Mouse (Mus musculus) forelimb bud, embryonic 11.5 days (tissue): ENCODE measurements around the gene Cyp2d40.
"Not testable (repeated sequence)": the region's sequence is repeated elsewhere in the genome, so short reads cannot be mapped to it uniquely, and the experiment has no call there.

Experiments
- DNase-seq: peaks from one replicate; pipeline ENCODE4 v3.0.0-alpha.2; 2012; ENCODE audit warnings: low read depth, low spot score

Cyp2d40 gene

DNA sequence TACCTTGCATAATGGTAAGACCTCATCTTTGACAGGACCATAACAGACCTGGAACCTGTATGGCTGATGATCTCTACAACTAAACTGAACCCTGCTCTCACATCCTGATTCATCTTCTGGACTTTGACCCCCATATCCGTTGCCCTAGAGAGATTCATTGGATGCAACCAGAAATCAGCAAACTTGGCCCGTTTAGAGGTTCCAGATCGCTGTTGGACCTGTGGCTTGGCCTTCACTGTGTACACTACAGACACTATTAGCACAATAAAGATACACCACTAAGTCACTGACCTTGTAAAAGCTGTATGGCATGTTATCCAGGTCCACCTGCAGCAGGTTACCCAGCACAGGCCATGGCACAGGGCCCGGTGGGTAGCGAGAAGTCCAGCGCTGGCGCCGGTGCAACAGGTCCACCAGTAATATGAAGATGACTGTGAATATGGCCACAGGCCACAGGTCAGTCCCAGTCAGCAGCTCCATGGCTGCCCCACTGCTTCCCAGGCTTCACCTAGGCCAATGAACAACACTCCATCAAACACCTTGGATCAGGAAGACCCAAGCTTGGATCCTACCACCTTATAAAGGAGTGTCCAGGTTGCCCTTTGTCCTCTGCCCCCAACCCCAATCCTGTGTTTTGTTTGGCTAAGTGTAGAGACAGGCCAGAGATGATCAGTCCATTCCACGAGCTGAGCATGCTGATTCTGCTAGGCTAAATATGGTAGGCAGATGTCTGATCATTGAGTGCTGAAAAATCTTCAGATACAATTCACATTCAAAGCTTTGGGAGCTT lies at the start of gene Cyp2d40:
Gene Cyp2d40, minus strand, starts transcription at position 553 of the 790 bp plus-strand sequence.
- no peak for DNase-seq

GRCm38 (mm10) chr15:82810556-82810955 lies 46.6 kb upstream of the Cyp2d40 start:
- no peak for DNase-seq

GRCm38 (mm10) chr15:82809511-82809910 lies 45.5 kb upstream of the Cyp2d40 start:
- DNase-seq: no peak

- DNase-seq: no peak
Measured at GRCm38 (mm10) chr15:82806969-82807763, 43.2 kb upstream of the Cyp2d40 start.

- peak; percentile 75 for DNase-seq
Measured at GRCm38 (mm10) chr15:82804708-82805639, 41.0 kb upstream of the Cyp2d40 start.

- DNase-seq: no peak
Measured at GRCm38 (mm10) chr15:82795936-82796440, 32.0 kb upstream of the Cyp2d40 start.

DNA sequence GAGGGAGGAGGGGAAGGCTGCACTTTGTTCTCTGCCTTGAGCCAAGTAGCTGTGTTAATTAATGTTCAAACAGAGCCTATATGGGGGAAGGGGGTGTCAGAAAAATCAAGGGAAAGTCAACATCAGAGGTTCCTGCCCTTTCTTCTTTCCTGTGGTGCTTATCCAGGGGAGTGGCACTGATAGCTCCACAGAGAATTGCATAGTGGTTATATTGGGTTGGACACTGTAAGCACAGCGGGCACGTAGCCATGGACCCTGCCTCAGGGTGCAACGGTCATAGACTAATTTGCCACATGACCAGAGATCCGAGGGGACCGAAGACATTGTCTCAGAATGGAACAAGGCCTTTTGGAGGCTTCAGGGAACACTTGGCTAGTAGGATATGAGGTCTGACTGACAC lies 30.3 kb upstream of the Cyp2d40 start, which contains the start of gene Cyp2d26:
Gene Cyp2d26, minus strand, starts transcription at position 18 of the 400 bp plus-strand sequence.
- no peak for DNase-seq

DNA sequence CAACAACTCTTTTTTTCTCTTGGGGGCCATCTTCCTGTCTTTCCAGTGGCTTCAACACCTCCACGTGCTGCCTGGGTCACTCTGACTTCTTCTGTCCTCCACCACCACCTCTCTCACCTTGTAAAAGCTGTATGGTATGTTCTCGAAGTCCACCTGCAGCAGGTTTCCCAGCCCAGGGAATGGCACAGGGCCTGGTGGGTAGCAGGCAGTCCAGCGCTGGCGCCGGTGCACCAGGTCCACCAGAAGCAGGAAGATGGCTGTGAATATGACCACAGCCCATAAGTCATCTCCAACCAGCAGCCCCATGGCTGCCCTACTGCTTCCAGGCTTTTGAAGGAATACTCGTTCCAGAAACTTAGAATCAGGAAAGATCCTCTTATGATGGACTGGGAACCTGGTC lies 29.9 kb upstream of the Cyp2d40 start:
- DNase-seq: no peak

DNA sequence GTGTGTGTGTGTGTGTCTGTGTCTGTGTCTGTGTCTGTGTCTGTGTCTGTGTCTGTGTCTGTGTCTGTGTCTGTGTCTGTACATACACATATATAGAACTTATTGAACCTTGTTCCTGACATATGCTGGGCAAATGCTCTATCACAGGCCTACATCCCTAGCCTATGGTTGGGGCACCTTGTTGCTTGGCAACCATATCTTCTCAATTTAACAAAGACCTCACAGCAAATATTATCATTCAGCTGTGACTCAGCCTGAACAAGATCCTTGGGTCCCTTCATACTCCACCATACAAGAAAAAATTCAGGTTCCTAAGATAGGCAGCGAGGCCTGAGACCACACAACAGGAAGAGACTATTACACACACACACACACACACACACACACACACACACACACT lies 29.5 kb upstream of the Cyp2d40 start:
- DNase-seq: no peak

DNA sequence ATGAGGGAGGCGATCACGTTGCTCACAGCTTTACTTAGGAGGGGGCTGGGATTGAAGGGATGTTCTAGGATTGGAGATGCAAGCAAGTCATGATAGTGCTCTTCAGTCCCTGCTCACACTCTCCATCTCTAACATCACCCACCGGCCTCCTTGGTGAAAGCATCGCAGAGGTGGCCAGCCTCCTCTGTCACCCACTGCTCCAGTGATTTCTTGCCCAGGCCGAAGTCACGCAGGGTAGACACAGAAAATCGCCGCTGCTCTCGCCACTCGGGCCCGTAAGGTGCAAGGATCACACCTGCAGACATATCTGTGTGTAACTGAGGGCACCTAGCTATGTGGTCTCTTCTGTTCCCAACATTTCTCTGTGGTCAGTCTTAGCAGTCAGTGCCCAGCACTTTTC lies 28.6 kb upstream of the Cyp2d40 start:
- no peak for DNase-seq

GRCm38 (mm10) chr15:82784581-82784980 lies 20.6 kb upstream of the Cyp2d40 start:
- DNase-seq: no peak

GRCm38 (mm10) chr15:82783800-82784199 lies 19.8 kb upstream of the Cyp2d40 start:
- DNase-seq: no peak

DNA sequence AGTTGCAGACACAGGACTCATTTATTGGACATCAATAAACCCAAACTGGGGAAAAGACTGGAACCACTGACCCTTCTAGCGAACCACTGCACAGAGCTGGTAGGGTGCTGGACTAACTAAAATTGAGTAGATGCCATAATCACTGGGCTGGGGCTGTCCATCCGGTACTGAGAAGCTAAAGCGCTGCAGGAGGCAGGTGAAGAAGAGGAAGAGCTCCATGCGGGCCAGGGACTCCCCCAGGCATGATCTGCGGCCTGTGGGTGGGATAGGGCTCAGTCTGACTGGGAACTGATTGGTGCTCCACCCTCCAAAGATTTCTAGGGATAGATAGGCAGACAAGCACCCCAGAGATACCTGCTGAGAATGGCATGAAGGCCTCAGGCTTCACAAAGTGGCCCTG lies 13.9 kb upstream of the Cyp2d40 start:
- not testable (repeated sequence) for DNase-seq

GRCm38 (mm10) chr15:82765943-82766342 lies 2.0 kb upstream of the Cyp2d40 start:
- no peak for DNase-seq

DNA sequence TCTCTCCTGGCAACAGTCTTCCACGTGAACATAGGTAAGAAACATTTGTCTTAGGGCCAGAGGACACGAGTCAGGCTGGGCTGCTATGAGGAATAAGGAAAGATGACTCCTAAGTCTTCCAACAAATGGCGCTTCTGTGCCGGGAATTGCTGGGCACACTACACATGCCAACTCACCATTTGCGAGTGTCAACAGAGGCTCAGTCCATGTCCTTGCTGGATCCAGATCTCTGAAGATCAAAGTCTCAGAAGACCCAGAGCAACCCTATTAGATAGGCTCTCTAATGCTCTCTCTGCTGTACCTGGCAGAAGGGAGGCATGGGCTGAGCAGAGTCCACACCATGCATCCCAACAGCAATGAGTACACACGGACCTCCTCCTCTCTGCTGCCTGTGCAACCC lies 898 bp upstream of the Cyp2d40 start:
- no peak for DNase-seq

DNA sequence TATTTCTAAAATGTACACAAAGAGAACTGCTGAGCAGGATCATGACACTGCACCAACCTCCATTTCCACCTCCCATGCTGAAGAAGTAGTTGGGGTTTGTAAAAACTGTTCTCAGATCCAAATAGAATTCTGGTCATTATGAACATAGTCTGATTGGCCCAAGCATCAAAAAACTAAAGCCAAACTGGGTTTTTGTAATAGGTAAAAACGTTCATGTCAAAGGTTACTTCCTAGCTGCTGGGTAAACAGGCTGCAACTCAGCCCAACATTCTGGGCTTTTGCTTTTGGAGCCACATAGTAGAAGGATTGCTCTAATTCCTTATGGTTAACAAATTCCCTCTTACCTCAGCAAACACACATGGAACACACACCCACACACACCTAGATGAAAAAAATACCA lies 15.8 kb downstream of the Cyp2d40 start:
- DNase-seq: no peak

DNA sequence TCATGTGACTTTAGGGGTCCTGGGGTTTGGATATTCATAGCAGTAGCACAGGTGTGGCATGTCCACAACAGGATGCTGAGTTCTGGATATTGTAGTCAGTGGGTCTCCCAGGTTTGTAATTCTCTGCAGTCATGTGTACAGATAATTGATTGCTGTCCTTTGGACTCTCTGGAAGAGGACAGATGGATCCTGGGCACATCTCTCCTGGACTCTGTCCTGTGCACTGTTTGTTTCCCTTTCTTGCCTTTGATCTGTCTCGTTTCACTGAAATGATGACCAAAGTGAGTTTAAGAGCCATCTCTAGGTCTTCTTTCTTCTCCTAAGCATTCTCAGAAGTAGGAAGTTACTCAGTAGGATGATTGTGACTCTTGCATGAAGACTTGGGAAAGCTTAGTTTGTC lies 16.5 kb downstream of the Cyp2d40 start:
- DNase-seq: no peak

- DNase-seq: not testable (repeated sequence)
Measured at GRCm38 (mm10) chr15:82733331-82733925, 30.6 kb downstream of the Cyp2d40 start.
